Comparison of ENCODE assay signal across 8 mouse cellular contexts in the genomic region with DNA sequence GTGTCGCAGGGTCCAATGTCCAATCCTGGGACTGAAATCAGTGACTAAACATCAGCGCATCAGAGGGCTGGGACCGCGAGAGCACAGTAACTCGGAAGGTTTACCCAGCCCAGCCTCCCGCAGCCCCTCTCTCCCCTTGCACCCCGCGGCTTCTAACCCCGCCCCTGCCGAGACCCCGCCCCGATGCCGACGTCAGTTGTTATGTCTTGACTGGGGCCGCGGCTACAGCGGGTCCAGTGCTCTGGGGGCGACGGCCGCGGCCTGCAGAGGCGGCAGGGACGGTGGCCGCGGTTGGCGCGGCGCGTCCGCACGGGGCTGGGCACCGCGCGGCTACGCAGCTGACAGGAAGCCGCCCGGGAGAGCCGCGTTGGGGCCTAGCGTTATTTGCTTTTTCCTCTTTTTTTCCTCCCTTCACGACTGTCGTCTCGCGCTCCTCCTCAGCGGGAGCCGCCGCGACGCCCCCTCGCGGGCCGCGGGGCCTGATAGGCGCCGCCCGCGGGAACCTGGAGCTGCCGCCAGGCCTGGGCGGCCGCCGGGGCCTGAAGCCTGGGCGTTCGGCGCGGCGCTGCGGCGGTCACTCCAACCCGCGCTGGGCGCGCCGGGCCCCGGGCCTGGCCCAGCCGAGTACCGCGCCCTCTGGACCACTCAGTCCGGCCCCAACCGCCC. TPM values are rescaled to one million over a fixed set of nuclear protein-coding genes. Genes with fewer than 3 reads are reported as not detected.
DNase-seq lines count a peak whose midpoint lies in the region; ATAC-seq lines count a peak whose summit lies in the region.

A gene (plus strand): TSS at position 220 of the 666 bp plus-strand sequence.

- WGBS in hindbrain, embryonic 12.5 days = under 1% methylated on average over 75 of the region's 79 CpGs

- ATAC-seq in hindbrain, embryonic 12.5 days (ENCODE audit: low FRiP score) = peak; percentile 99

- peak within 1 kb of the TSS; percentile 71 for H3K4me2 ChIP-seq in hindbrain, embryonic 12.5 days (replicated peaks)

- H3K27ac ChIP-seq in hindbrain, embryonic 12.5 days = peak within 1 kb of the TSS; percentile 98

- peaks cover 13% of the 10 kb centered on the region for H3K4me1 ChIP-seq in hindbrain, embryonic 12.5 days

- H3K4me3 ChIP-seq in hindbrain, embryonic 12.5 days = peak within 1 kb of the TSS; percentile 88

- DNase-seq in Muller cell, postnatal 12 days (ENCODE audit: inconsistent ontology term) = peak; percentile 98
- peak; percentile 93 for DNase-seq in cerebellum, adult 9-11 months
- peak; percentile 85 to 91 for DNase-seq in frontal cortex, postnatal 10 days (ENCODE audit: low spot score in 2 of 2)
- DNase-seq in layer of hippocampus, postnatal 14 days (ENCODE audit: low spot score in 2 of 2) = peak; percentile 90 to 93
- DNase-seq in lung, postnatal 14 days = peak; percentile 94
- peak; percentile 73 for DNase-seq in retina, adult 2 months (ENCODE audit: low read depth, low spot score)
- DNase-seq in thymus, postnatal 36 days = peak; percentile 94 to 96

- H3K27me3 ChIP-seq in hindbrain, embryonic 12.5 days = no peaks in the 10 kb centered on the region

- peaks cover 5% of the 10 kb centered on the region; the same call in 1 of the 2 replicates for H3K36me3 ChIP-seq in hindbrain, embryonic 12.5 days

- peak within 1 kb of the TSS; percentile 97 for H3K9ac ChIP-seq in hindbrain, embryonic 12.5 days

- H3K9me3 ChIP-seq in hindbrain, embryonic 12.5 days (replicated peaks) = no peaks in the 10 kb centered on the region

RNA-seq across cellular contexts. Expression of the gene that starts here (rescaled TPM):
- 27.9 and 29.0 TPM in 2 replicates for polyA plus RNA-seq in hindbrain, embryonic 12.5 days (2016; fragmentation: Nextera tagmentation; extraction: Ambion mirVana)
- total RNA-seq in layer of hippocampus, postnatal 14 days (2021) = 10 to 100 TPM; 46.6 to 49.3 TPM

Comparison
In these comparisons a context has a peak if more than half of its experiments do, and no peak if none do; other contexts are left out.
1. Peak in every context shown above with its lines: DNase-seq, ATAC-seq, H3K4me3 ChIP-seq and H3K27ac ChIP-seq.